Mouse (Mus musculus): ENCODE results near the gene Cdk14. TPM values are rescaled to one million over a fixed set of nuclear protein-coding genes. Genes with fewer than 3 reads are reported as not detected.

Gene Cdk14
- polyA plus RNA-seq, 1 experiment from 2014 or later, result 29.9 TPM

DNA sequence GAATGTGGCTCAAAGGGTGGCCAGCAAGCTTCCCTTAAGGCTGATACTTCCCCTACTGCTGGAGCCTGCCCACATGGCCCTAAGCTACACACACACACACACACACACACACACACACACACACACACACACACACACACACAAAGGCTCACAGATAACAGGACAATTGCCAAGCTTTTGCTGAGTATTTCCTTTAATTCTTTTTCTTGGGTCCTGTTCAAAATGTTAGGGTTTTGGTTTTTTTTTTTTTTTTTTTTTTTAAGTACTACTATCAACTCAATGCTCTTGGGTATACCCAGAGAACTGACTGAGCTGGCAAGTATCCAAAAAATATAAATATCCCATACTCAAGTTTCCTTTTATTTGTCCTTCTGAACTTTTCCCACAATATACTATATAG lies 239.8 kb downstream of the Cdk14 start:
- Histone ChIP-seq H3K9ac (replicated peaks; ENCODE audit: low read length) (no peak overlapping the region), H3K4me1 (ENCODE audit: control insufficient read depth, insufficient read depth, low read length) (no peaks in the 10 kb centered on the region; the same call in 1 of the 2 replicates), H3K27ac (replicated peaks; ENCODE audit: low read depth, low read length) (no peak overlapping the region), H3K36me3 (replicated peaks; ENCODE audit: control insufficient read depth, insufficient read depth, low read depth, low read length) (no peaks in the 10 kb centered on the region), H3K4me3 (ENCODE audit: low read depth, low read length) (no peak overlapping the region), H3K27me3 (ENCODE audit: control insufficient read depth, insufficient read depth, low read length) (no peaks in the 10 kb centered on the region), H3K4me2 (ENCODE audit: low read depth, low read length) (no peak overlapping the region), H3K9me3 (replicated peaks; ENCODE audit: control insufficient read depth, low read length) (no peaks in the 10 kb centered on the region)
- DNase-seq (ENCODE audit: low spot score), result peak; percentile 22
- 0 out of 2 replicates have a peak, but pooled peaks have one; percentile 67 for ATAC-seq (replicated peaks; ENCODE audit: insufficient number of reproducible peaks, low FRiP score, low TSS enrichment, low read depth)

DNA sequence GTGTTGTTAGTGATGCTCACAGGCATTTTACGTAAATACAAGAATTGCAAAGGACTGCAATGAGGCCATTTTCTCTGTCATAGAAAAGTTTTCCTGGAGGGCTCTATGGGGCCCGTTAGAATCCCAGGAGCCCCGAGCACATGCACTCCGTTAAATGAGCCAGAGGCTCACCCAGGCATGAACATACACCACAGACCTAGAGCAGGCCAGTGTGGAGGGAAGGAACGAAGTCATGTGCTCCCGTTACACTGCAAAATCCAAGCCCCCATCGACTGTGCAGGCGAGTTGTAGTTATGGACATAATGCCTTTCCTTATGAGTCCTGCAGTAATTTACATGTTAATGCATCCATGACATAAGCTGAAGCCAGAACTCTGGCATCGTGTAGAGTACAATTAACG lies 244.1 kb downstream of the Cdk14 start:
- no peak for DNase-seq (ENCODE audit: low spot score)
- Histone ChIP-seq H3K9ac (replicated peaks; ENCODE audit: low read length) (no peak overlapping the region), H3K4me1 (ENCODE audit: control insufficient read depth, insufficient read depth, low read length) (no peaks in the 10 kb centered on the region; the same call in 1 of the 2 replicates), H3K4me3 (ENCODE audit: low read depth, low read length) (no peak overlapping the region), H3K4me2 (ENCODE audit: low read depth, low read length) (no peak overlapping the region), H3K36me3 (replicated peaks; ENCODE audit: control insufficient read depth, insufficient read depth, low read depth, low read length) (no peaks in the 10 kb centered on the region), H3K27me3 (ENCODE audit: control insufficient read depth, insufficient read depth, low read length) (no peaks in the 10 kb centered on the region), H3K27ac (replicated peaks; ENCODE audit: low read depth, low read length) (no peak overlapping the region), H3K9me3 (replicated peaks; ENCODE audit: control insufficient read depth, low read length) (no peaks in the 10 kb centered on the region)
- ATAC-seq (replicated peaks; ENCODE audit: insufficient number of reproducible peaks, low FRiP score, low TSS enrichment, low read depth), result no peak
- 61% methylated on average over 10 of the region's 10 CpGs for WGBS

DNA sequence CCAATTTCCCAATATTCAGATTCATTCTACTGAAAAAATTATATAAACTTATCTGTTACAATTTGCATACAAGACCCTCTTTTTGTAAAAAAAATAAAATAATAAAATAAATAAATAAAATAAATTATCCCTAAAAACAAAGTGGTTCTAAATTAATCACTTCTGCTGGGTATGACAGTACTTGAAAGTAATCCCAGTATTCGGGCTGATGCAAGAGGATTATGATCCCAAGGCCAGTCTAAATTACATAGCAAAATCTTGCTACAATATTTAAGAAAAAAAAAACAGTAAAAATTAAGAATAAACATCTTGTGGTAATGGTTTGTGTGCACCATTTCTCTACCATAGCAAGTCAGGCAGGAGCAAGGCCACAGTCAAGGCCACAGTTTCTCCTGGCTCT lies 244.5 kb downstream of the Cdk14 start:
- Histone ChIP-seq H3K27me3 (ENCODE audit: control insufficient read depth, insufficient read depth, low read length) (no peaks in the 10 kb centered on the region), H3K4me2 (ENCODE audit: low read depth, low read length) (no peak overlapping the region), H3K36me3 (replicated peaks; ENCODE audit: control insufficient read depth, insufficient read depth, low read depth, low read length) (no peaks in the 10 kb centered on the region), H3K9me3 (replicated peaks; ENCODE audit: control insufficient read depth, low read length) (no peaks in the 10 kb centered on the region), H3K9ac (replicated peaks; ENCODE audit: low read length) (no peak overlapping the region), H3K27ac (replicated peaks; ENCODE audit: low read depth, low read length) (no peak overlapping the region), H3K4me1 (ENCODE audit: control insufficient read depth, insufficient read depth, low read length) (no peaks in the 10 kb centered on the region; the same call in 1 of the 2 replicates), H3K4me3 (ENCODE audit: low read depth, low read length) (no peak overlapping the region)
- DNase-seq (ENCODE audit: low spot score) (no peak), ATAC-seq (replicated peaks; ENCODE audit: insufficient number of reproducible peaks, low FRiP score, low TSS enrichment, low read depth) (no peak)
- WGBS, result 81% methylated on average over 1 of the region's 1 CpGs

DNA sequence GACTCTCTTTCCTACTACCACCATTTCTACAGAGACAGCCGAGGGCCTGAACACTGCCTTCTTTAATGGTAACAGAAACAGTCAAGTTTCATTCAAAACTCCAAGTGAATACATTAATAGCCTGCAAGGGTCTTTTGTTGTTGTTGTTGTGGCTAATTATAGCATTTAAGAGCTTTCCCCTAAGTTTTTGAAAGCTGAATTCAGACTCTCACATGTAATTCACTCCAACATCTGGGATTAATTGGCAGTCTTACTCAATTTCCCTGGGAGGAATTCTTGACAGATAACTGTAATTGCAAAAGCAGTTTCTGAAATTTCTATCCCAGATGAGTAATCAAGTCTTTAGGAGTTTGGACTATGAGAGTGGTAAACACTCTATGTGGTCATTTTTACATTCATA lies 245.0 kb downstream of the Cdk14 start:
- no peaks in the 10 kb centered on the region for H3K27me3 ChIP-seq (ENCODE audit: control insufficient read depth, insufficient read depth, low read length)
- no peaks in the 10 kb centered on the region; the same call in 1 of the 2 replicates for H3K4me1 ChIP-seq (ENCODE audit: control insufficient read depth, insufficient read depth, low read length)
- DNase-seq (ENCODE audit: low spot score), result peak; percentile 72
- ATAC-seq (replicated peaks; ENCODE audit: insufficient number of reproducible peaks, low FRiP score, low TSS enrichment, low read depth), result no peak
- H3K4me3 ChIP-seq (ENCODE audit: low read depth, low read length), result no peak overlapping the region
- H3K36me3 ChIP-seq (replicated peaks; ENCODE audit: control insufficient read depth, insufficient read depth, low read depth, low read length), result no peaks in the 10 kb centered on the region
- 26% methylated on average over 1 of the region's 1 CpGs for WGBS
- no peaks in the 10 kb centered on the region for H3K9me3 ChIP-seq (replicated peaks; ENCODE audit: control insufficient read depth, low read length)
- H3K27ac ChIP-seq (replicated peaks; ENCODE audit: low read depth, low read length), result no peak overlapping the region
- H3K4me2 ChIP-seq (ENCODE audit: low read depth, low read length), result no peak overlapping the region
- H3K9ac ChIP-seq (replicated peaks; ENCODE audit: low read length), result no peak overlapping the region

DNA sequence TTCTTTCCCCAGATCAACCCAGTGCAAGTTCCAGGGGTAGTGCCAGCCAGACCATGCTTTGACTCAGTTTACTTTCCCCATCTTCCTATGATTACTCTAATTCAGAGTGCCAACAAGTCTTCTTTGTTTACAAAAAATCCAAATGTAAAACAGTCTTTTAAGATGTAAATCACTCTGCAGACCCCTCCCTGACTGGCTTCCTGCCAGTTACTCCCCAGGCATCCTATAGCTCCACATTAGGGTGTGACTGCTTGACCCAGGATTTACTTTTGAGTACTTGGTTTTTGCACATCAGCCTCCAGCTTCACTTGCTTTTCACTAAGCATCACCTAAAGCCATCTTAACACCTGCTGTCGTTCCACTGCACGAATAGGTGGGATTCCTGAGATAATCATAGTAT lies 254.0 kb downstream of the Cdk14 start:
- ATAC-seq (replicated peaks; ENCODE audit: insufficient number of reproducible peaks, low FRiP score, low TSS enrichment, low read depth) (no peak), DNase-seq (ENCODE audit: low spot score) (no peak)
- WGBS, result 38% methylated on average over 2 of the region's 2 CpGs
- Histone ChIP-seq H3K36me3 (replicated peaks; ENCODE audit: control insufficient read depth, insufficient read depth, low read depth, low read length) (no peaks in the 10 kb centered on the region), H3K27ac (replicated peaks; ENCODE audit: low read depth, low read length) (no peak overlapping the region), H3K4me2 (ENCODE audit: low read depth, low read length) (no peak overlapping the region), H3K4me3 (ENCODE audit: low read depth, low read length) (no peak overlapping the region), H3K9me3 (replicated peaks; ENCODE audit: control insufficient read depth, low read length) (no peaks in the 10 kb centered on the region), H3K9ac (replicated peaks; ENCODE audit: low read length) (no peak overlapping the region), H3K4me1 (ENCODE audit: control insufficient read depth, insufficient read depth, low read length) (no peaks in the 10 kb centered on the region), H3K27me3 (ENCODE audit: control insufficient read depth, insufficient read depth, low read length) (no peaks in the 10 kb centered on the region)

DNA sequence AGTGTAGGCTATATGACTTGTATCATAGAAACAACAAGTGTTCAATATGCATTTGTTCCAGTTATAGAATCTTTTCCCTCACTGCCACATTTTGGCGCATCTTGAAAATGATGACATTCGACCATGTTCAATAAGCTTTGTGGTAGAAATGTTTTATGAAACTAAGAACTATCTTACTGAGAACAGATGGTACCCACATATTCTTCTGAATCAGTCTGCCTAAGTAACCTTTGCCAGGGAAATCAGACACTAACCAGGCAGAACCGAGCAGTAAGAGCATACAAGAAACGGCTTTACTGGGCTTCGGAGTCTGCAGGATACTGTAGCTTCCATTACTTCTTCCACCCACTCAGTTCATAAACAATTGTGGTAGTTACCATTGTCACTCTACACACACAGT lies 255.8 kb downstream of the Cdk14 start:
- 94% methylated on average over 5 of the region's 5 CpGs for WGBS
- no peak for ATAC-seq (replicated peaks; ENCODE audit: insufficient number of reproducible peaks, low FRiP score, low TSS enrichment, low read depth)

DNA sequence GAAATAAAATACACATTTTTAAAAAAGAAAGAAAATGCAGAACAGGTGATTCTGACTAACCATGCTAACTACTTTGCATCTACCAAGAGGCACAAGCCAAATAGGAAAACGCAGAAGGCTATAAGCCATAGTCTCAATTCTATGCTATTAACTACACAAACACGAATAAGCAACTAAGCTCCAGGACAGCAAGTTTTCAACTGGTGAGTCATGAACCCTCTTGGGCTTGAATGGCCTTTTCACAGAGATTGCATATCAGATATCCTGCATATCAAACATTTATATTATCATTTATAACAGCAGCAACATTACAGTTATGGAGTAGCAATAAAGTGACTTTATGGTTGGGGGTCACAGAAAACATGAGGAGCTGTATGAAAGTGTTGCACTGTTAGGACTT lies 256.3 kb downstream of the Cdk14 start:
- Histone ChIP-seq H3K9me3 (replicated peaks; ENCODE audit: control insufficient read depth, low read length) (no peaks in the 10 kb centered on the region), H3K9ac (replicated peaks; ENCODE audit: low read length) (no peak overlapping the region), H3K27me3 (ENCODE audit: control insufficient read depth, insufficient read depth, low read length) (no peaks in the 10 kb centered on the region), H3K36me3 (replicated peaks; ENCODE audit: control insufficient read depth, insufficient read depth, low read depth, low read length) (no peaks in the 10 kb centered on the region), H3K4me3 (ENCODE audit: low read depth, low read length) (no peak overlapping the region), H3K4me2 (ENCODE audit: low read depth, low read length) (no peak overlapping the region), H3K27ac (replicated peaks; ENCODE audit: low read depth, low read length) (no peak overlapping the region), H3K4me1 (ENCODE audit: control insufficient read depth, insufficient read depth, low read length) (no peaks in the 10 kb centered on the region)
- ATAC-seq (replicated peaks; ENCODE audit: insufficient number of reproducible peaks, low FRiP score, low TSS enrichment, low read depth), result no peak
- 91% methylated on average over 2 of the region's 2 CpGs for WGBS
- no peak for DNase-seq (ENCODE audit: low spot score)

More for the DNA sequence above, 255.8 kb downstream of the Cdk14 start:
- Histone ChIP-seq H3K4me1 (ENCODE audit: control insufficient read depth, insufficient read depth, low read length) (no peaks in the 10 kb centered on the region), H3K4me3 (ENCODE audit: low read depth, low read length) (no peak overlapping the region), H3K4me2 (ENCODE audit: low read depth, low read length) (no peak overlapping the region), H3K36me3 (replicated peaks; ENCODE audit: control insufficient read depth, insufficient read depth, low read depth, low read length) (no peaks in the 10 kb centered on the region), H3K9me3 (replicated peaks; ENCODE audit: control insufficient read depth, low read length) (no peaks in the 10 kb centered on the region), H3K27ac (replicated peaks; ENCODE audit: low read depth, low read length) (no peak overlapping the region), H3K9ac (replicated peaks; ENCODE audit: low read length) (no peak overlapping the region), H3K27me3 (ENCODE audit: control insufficient read depth, insufficient read depth, low read length) (no peaks in the 10 kb centered on the region)
- DNase-seq (ENCODE audit: low spot score), result no peak

DNA sequence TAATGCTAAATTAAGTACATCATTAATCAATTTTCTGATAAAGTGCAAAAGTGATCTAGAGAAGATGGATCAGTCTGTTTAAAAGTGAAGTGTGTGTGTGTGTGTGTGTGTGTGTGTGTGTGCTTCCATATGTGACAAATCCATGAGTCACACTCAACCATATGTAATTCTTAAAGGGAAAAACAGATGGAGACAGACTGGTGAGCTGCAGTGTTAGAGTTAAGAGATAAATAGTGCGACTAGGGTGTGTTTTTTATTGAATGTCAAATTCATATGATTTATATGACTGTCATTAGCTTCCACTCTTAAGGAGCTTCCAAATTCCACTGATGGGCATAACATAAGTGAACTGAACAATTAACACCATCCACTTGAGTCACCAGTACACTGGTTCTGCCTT lies 260.6 kb downstream of the Cdk14 start:
- WGBS, result 89% methylated on average over 1 of the region's 1 CpGs
- Histone ChIP-seq H3K4me1 (ENCODE audit: control insufficient read depth, insufficient read depth, low read length) (no peaks in the 10 kb centered on the region), H3K27me3 (ENCODE audit: control insufficient read depth, insufficient read depth, low read length) (no peaks in the 10 kb centered on the region), H3K4me2 (ENCODE audit: low read depth, low read length) (no peak overlapping the region), H3K4me3 (ENCODE audit: low read depth, low read length) (no peak overlapping the region), H3K9me3 (replicated peaks; ENCODE audit: control insufficient read depth, low read length) (no peaks in the 10 kb centered on the region), H3K27ac (replicated peaks; ENCODE audit: low read depth, low read length) (no peak overlapping the region), H3K9ac (replicated peaks; ENCODE audit: low read length) (no peak overlapping the region), H3K36me3 (replicated peaks; ENCODE audit: control insufficient read depth, insufficient read depth, low read depth, low read length) (no peaks in the 10 kb centered on the region)
- ATAC-seq (replicated peaks; ENCODE audit: insufficient number of reproducible peaks, low FRiP score, low TSS enrichment, low read depth) (no peak), DNase-seq (ENCODE audit: low spot score) (no peak)

All from embryonic facial prominence, embryonic 11.5 days (tissue).